Mouse (Mus musculus): Measurements from ENCODE around the gene Tap2. TPM values are rescaled to one million over a fixed set of nuclear protein-coding genes. Genes with fewer than 3 reads are reported as not detected.

The Tap2 gene
- polyA plus RNA-seq, 1 experiment from 2014 or later: 5.9 TPM

- no peak overlapping the region for H3K9ac ChIP-seq
- WGBS: 28% methylated on average over 9 of the region's 9 CpGs
- no peaks in the 10 kb centered on the region for H3K9me3 ChIP-seq
- no peaks in the 10 kb centered on the region for H3K36me3 ChIP-seq
- H3K4me2 ChIP-seq: no peak overlapping the region
- ATAC-seq (ENCODE audit: insufficient number of reproducible peaks, low FRiP score, low TSS enrichment, low read depth): no peak
- H3K4me1 ChIP-seq: peaks cover 8% of the 10 kb centered on the region
- H3K27ac ChIP-seq: no peak overlapping the region
- H3K4me3 ChIP-seq: no peak overlapping the region
- peaks cover 54% of the 10 kb centered on the region for H3K27me3 ChIP-seq
These were observed 2.4 kb downstream of the Tap2 start for GRCm38 (mm10) chr17:34205746-34206176.

- no peak overlapping the region for H3K4me3 ChIP-seq
- no peak overlapping the region for H3K9ac ChIP-seq
- no peak overlapping the region for H3K27ac ChIP-seq
- no peaks in the 10 kb centered on the region for H3K9me3 ChIP-seq
- peaks cover 8% of the 10 kb centered on the region for H3K4me1 ChIP-seq
- ATAC-seq (ENCODE audit: insufficient number of reproducible peaks, low FRiP score, low TSS enrichment, low read depth): no peak
- H3K4me2 ChIP-seq: no peak overlapping the region
- 85% methylated on average over 5 of the region's 5 CpGs for WGBS
- peaks cover 60% of the 10 kb centered on the region for H3K27me3 ChIP-seq
- H3K36me3 ChIP-seq: no peaks in the 10 kb centered on the region
These were observed 3.4 kb downstream of the Tap2 start for GRCm38 (mm10) chr17:34206731-34207130.

DNA sequence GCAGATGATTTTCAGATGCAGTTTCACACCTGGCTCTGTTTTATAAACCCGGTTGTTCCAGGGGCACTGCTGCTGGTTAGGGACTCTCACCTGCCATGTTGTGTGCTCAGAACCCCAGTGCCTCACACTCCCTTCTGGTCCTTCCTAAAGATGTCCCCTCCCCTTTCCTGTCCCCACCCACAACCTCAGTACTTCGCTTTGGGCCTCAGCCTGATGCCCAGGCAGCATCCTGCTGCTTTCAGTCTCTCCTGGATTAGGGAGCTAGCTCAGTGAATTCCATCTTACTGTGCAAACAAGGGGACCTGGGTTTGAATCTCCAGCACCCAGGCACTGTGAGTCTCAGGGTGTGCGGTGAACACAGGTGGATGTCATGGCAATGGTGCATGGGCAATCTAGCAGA lies 4.1 kb downstream of the Tap2 start:
- no peaks in the 10 kb centered on the region for H3K36me3 ChIP-seq
- H3K9ac ChIP-seq: no peak overlapping the region
- peaks cover 8% of the 10 kb centered on the region for H3K4me1 ChIP-seq
- no peak overlapping the region for H3K4me3 ChIP-seq
- 56% methylated on average over 3 of the region's 3 CpGs for WGBS
- no peak overlapping the region for H3K4me2 ChIP-seq
- H3K27ac ChIP-seq: no peak overlapping the region
- H3K9me3 ChIP-seq: no peaks in the 10 kb centered on the region
- no peak for ATAC-seq (ENCODE audit: insufficient number of reproducible peaks, low FRiP score, low TSS enrichment, low read depth)
- peaks cover 67% of the 10 kb centered on the region for H3K27me3 ChIP-seq

GRCm38 (mm10) chr17:34207866-34208265 lies 4.5 kb downstream of the Tap2 start:
- no peak for ATAC-seq (ENCODE audit: insufficient number of reproducible peaks, low FRiP score, low TSS enrichment, low read depth)
- Histone ChIP-seq H3K27ac (no peak overlapping the region), H3K4me1 (peaks cover 8% of the 10 kb centered on the region), H3K36me3 (no peaks in the 10 kb centered on the region), H3K9me3 (no peaks in the 10 kb centered on the region), H3K4me3 (no peak overlapping the region), H3K9ac (no peak overlapping the region), H3K4me2 (no peak overlapping the region), H3K27me3 (peaks cover 68% of the 10 kb centered on the region)
- 96% methylated on average over 9 of the region's 9 CpGs for WGBS

DNA sequence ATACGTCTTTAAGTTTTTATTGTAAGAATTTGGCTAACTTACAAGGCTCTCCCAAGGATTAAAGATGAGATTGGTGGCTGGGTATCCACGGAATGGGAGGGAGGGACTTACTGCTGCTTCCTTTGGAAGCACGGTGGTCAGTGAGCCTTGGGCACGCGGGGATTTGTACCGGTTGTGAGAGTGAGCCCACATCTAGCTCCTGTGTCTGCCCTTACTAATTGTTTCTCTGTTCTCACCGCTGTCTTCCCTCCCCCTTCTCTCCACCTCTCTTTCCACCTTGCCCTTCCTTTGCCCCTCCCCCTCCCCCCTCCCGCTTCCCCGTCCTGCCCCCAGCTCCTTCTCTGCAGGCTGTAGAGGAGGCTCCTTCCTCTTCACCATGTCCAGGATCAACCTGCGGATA lies 5.1 kb downstream of the Tap2 start:
- no peaks in the 10 kb centered on the region for H3K9me3 ChIP-seq
- H3K27me3 ChIP-seq: peaks cover 69% of the 10 kb centered on the region
- H3K4me1 ChIP-seq: peaks cover 8% of the 10 kb centered on the region
- H3K4me2 ChIP-seq: no peak overlapping the region
- H3K27ac ChIP-seq: no peak overlapping the region
- H3K9ac ChIP-seq: no peak overlapping the region
- H3K4me3 ChIP-seq: no peak overlapping the region
- 23% methylated on average over 10 of the region's 10 CpGs for WGBS
- H3K36me3 ChIP-seq: no peaks in the 10 kb centered on the region
- no peak for ATAC-seq (ENCODE audit: insufficient number of reproducible peaks, low FRiP score, low TSS enrichment, low read depth)

- H3K9ac ChIP-seq: no peak overlapping the region
- H3K4me3 ChIP-seq: no peak overlapping the region
- no peak for ATAC-seq (ENCODE audit: insufficient number of reproducible peaks, low FRiP score, low TSS enrichment, low read depth)
- no peaks in the 10 kb centered on the region for H3K36me3 ChIP-seq
- peaks cover 8% of the 10 kb centered on the region for H3K4me1 ChIP-seq
- H3K27me3 ChIP-seq: peaks cover 80% of the 10 kb centered on the region
- H3K9me3 ChIP-seq: no peaks in the 10 kb centered on the region
- WGBS: 60% methylated on average over 3 of the region's 3 CpGs
- no peak overlapping the region for H3K27ac ChIP-seq
- no peak overlapping the region for H3K4me2 ChIP-seq
These were observed 6.4 kb downstream of the Tap2 start for GRCm38 (mm10) chr17:34209680-34210079.

DNA sequence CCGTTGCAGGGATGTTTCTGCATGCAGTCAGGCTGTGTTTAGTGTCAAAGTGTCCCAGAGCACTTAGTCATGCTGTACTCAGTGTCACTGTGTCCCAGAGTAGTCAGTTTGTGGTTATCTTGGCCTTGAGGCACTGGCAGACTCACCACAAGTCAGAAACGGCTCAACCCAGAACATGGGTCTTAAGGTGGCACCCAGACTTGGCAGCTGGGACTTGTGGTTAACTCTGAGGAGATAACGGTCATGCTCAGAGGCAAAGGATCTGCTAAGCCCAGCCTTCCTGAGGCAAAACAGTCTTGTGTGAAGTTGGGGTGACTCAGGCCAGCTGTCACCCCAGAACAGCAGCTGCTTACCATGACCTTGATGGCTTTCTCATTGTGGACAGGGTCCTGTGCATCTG lies 7.3 kb downstream of the Tap2 start:
- H3K4me1 ChIP-seq: no peaks in the 10 kb centered on the region
- peaks cover 78% of the 10 kb centered on the region for H3K27me3 ChIP-seq
- no peaks in the 10 kb centered on the region for H3K36me3 ChIP-seq
- ATAC-seq (ENCODE audit: insufficient number of reproducible peaks, low FRiP score, low TSS enrichment, low read depth): no peak
- WGBS: 73% methylated on average over 3 of the region's 3 CpGs
- no peaks in the 10 kb centered on the region for H3K9me3 ChIP-seq
- no peak overlapping the region for H3K27ac ChIP-seq
- H3K4me2 ChIP-seq: no peak overlapping the region
- H3K9ac ChIP-seq: no peak overlapping the region
- H3K4me3 ChIP-seq: no peak overlapping the region

DNA sequence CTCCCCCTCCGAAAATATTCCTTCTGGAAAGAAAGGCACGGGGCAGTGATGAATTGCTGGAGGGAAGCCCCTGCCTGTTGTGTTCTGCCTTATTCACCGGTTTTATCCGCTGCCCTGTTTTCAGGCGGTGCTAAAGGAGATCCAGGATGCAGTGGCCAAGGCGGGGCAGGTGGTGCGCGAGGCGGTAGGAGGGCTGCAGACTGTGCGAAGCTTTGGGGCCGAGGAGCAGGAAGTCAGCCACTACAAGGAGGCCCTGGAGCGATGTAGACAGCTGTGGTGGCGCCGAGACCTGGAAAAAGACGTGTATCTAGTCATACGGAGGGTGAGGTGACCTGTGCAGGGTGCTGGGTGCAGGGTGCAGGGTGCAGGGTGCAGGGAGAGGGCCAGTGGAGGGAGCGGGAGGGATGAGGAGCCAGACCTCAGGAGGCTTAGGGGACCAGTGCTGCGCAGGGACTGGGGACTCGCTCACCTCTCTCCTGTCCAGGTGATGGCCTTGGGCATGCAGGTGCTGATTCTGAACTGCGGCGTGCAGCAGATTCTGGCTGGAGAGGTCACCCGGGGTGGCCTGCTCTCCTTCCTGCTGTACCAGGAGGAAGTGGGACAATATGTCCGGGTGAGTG lies 8.5 kb downstream of the Tap2 start:
- H3K27ac ChIP-seq: no peak overlapping the region
- no peaks in the 10 kb centered on the region for H3K4me1 ChIP-seq
- no peak overlapping the region for H3K4me3 ChIP-seq
- peaks cover 69% of the 10 kb centered on the region for H3K27me3 ChIP-seq
- H3K9ac ChIP-seq: no peak overlapping the region
- no peak for ATAC-seq (ENCODE audit: insufficient number of reproducible peaks, low FRiP score, low TSS enrichment, low read depth)
- H3K36me3 ChIP-seq: no peaks in the 10 kb centered on the region
- whole genome bisulfite sequencing: 20% methylated on average over 23 of the region's 23 CpGs
- no peak overlapping the region for H3K4me2 ChIP-seq
- H3K9me3 ChIP-seq: no peaks in the 10 kb centered on the region

GRCm38 (mm10) chr17:34213936-34214335 lies 10.6 kb downstream of the Tap2 start:
- no peak overlapping the region for H3K4me2 ChIP-seq
- ATAC-seq (ENCODE audit: insufficient number of reproducible peaks, low FRiP score, low TSS enrichment, low read depth): no peak
- no peaks in the 10 kb centered on the region for H3K4me1 ChIP-seq
- no peak overlapping the region for H3K4me3 ChIP-seq
- no peak overlapping the region for H3K9ac ChIP-seq
- no peaks in the 10 kb centered on the region for H3K36me3 ChIP-seq
- no peak overlapping the region for H3K27ac ChIP-seq
- 44% methylated on average over 21 of the region's 21 CpGs for WGBS
- H3K27me3 ChIP-seq: peaks cover 61% of the 10 kb centered on the region
- no peaks in the 10 kb centered on the region for H3K9me3 ChIP-seq

DNA sequence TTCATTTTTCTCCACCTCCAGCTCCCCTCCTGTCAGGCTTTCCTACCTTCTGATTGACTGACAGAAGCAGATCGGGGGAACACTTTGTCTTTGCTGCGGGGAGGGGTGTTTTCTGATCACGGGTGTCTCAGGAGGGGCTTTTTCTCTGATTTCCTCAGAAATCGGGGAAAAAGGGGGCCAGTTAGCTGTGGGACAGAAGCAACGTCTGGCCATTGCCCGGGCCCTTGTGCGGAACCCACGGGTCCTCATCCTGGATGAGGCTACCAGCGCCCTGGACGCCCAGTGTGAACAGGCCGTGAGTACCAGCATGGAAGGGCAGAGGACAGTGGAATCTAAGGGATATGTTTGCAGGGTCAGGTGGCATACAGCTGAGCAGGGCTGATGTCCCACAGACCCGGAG lies 11.8 kb downstream of the Tap2 start:
- 86% methylated on average over 12 of the region's 12 CpGs for WGBS
- Histone ChIP-seq H3K9me3 (no peaks in the 10 kb centered on the region), H3K4me1 (no peaks in the 10 kb centered on the region), H3K27me3 (peaks cover 52% of the 10 kb centered on the region), H3K36me3 (no peaks in the 10 kb centered on the region), H3K4me2 (no peak overlapping the region), H3K9ac (no peak overlapping the region), H3K27ac (no peak overlapping the region), H3K4me3 (no peak overlapping the region)
- no peak for ATAC-seq (ENCODE audit: insufficient number of reproducible peaks, low FRiP score, low TSS enrichment, low read depth)

GRCm38 (mm10) chr17:34217216-34217928 lies 14.0 kb downstream of the Tap2 start:
- WGBS: 85% methylated on average over 8 of the region's 8 CpGs
- no peak for ATAC-seq (ENCODE audit: insufficient number of reproducible peaks, low FRiP score, low TSS enrichment, low read depth)

GRCm38 (mm10) chr17:34217986-34218385 lies 14.7 kb downstream of the Tap2 start:
- WGBS: 82% methylated on average over 5 of the region's 5 CpGs
- Histone ChIP-seq H3K27ac (no peak overlapping the region), H3K4me1 (no peaks in the 10 kb centered on the region), H3K4me3 (no peak overlapping the region), H3K36me3 (no peaks in the 10 kb centered on the region), H3K27me3 (peaks cover 25% of the 10 kb centered on the region), H3K9me3 (no peaks in the 10 kb centered on the region), H3K4me2 (no peak overlapping the region), H3K9ac (no peak overlapping the region)
- ATAC-seq (ENCODE audit: insufficient number of reproducible peaks, low FRiP score, low TSS enrichment, low read depth): no peak

More at GRCm38 (mm10) chr17:34217216-34217928, 14.0 kb downstream of the Tap2 start:
- Histone ChIP-seq H3K4me3 (no peak overlapping the region), H3K27me3 (peaks cover 32% of the 10 kb centered on the region), H3K36me3 (no peaks in the 10 kb centered on the region), H3K9me3 (no peaks in the 10 kb centered on the region), H3K9ac (no peak overlapping the region), H3K27ac (no peak overlapping the region), H3K4me1 (no peaks in the 10 kb centered on the region), H3K4me2 (no peak overlapping the region)
